Mouse (Mus musculus) hindbrain, postnatal 0 days (tissue): ENCODE data around the gene Prkag2. TPM values are rescaled to one million over a fixed set of nuclear protein-coding genes. Genes with fewer than 3 reads are reported as not detected.

Experiments
- ATAC-seq: fragments of 200-750 bp; cut with Nextera tagmentation; 2 replicates; pipeline ENCODE4 v1.8.0; 2017; ENCODE audit warnings: mild to moderate bottlenecking, moderate TSS enrichment, moderate library complexity
- DNase-seq: peaks from one replicate; pipeline ENCODE4 v3.0.0-alpha.2; 2015; ENCODE audit warnings: low spot score
- H3K27ac ChIP-seq: fragments of 300-500 bp; sonication (generic); 2 replicates; pipeline ENCODE4 v1.5.1; 2014; ENCODE audit warnings: mild to moderate bottlenecking
- H3K27me3 ChIP-seq: fragments of 300-500 bp; sonication (generic); 2 replicates; pipeline ENCODE4 v1.6.1; 2014; ENCODE audit warnings: low read length, mixed read lengths; ENCODE audit not compliant: insufficient read depth
- H3K36me3 ChIP-seq: fragments of 300-500 bp; sonication (generic); 2 replicates; pipeline ENCODE4 v1.6.1; 2014; ENCODE audit warnings: low read length, mixed read lengths; ENCODE audit not compliant: insufficient read depth
- H3K4me1 ChIP-seq: fragments of 300-500 bp; sonication (generic); 2 replicates; pipeline ENCODE4 v1.6.1; 2014; ENCODE audit warnings: antibody characterized with exemption, low read length, mixed read lengths; ENCODE audit not compliant: insufficient read depth
- H3K4me2 ChIP-seq: fragments of 300-500 bp; sonication (generic); 2 replicates; pipeline ENCODE4 v1.6.1; 2014; ENCODE audit warnings: low read depth, mild to moderate bottlenecking, low read length, moderate library complexity, mixed read lengths
- H3K4me3 ChIP-seq: fragments of 300-500 bp; sonication (generic); 2 replicates; pipeline ENCODE4 v1.5.1; 2014; ENCODE audit warnings: low read length
- H3K9ac ChIP-seq: fragments of 300-500 bp; sonication (generic); replicated peaks from 2 replicates; pipeline ENCODE4 v1.6.1; 2014; ENCODE audit warnings: mild to moderate bottlenecking, low read length, moderate library complexity, mixed read lengths
- H3K9me3 ChIP-seq: fragments of 300-500 bp; sonication (generic); 2 replicates; pipeline ENCODE4 v1.6.1; 2016; ENCODE audit warnings: low read length, mixed read lengths
- CTCF ChIP-seq: IDR thresholded peaks from 2 replicates; pipeline ENCODE4 v1.5.1; 2016; ENCODE audit warnings: antibody characterized with exemption, control low read depth, low read depth
- WGBS: fragments of 180-500 bp; shearing (Covaris S2); extraction: QIAGEN DNeasy Blood & Tissue Kit; methylation state at CpG from one replicate; pipeline ENCODE4 v1.1.7; 2014; 5-methylcytosine and 5-hydroxymethylcytosine counted together
- polyA plus RNA-seq: library from polyadenylated mRNA; unstranded; fragments of >200 nt; fragmentation: Nextera tagmentation; extraction: Ambion mirVana; gene quantifications from 2 replicates; pipeline ENCODE4 v1.2.1, GENCODE M21; 2015
- total RNA-seq: library from RNA; depleted of rRNA; stranded (reverse); fragments of >200 nt; gene quantifications from 2 replicates; pipeline ENCODE4 v1.2.3, GENCODE M21; 2014

Prkag2 gene
- total and polyA plus RNA-seq, 2 experiments from 2014 or later, result 38.3 to 86.4 TPM

- H3K4me3 ChIP-seq, result no peak overlapping the region
- peak; percentile 24; the same call in 1 of the 2 replicates for TF ChIP-seq CTCF
- H3K9ac ChIP-seq, result no peak overlapping the region
- 35% methylated on average over 5 of the region's 5 CpGs for WGBS
- no peaks in the 10 kb centered on the region for H3K27me3 ChIP-seq
- ATAC-seq, result no peak
- H3K27ac ChIP-seq, result no peak overlapping the region
- no peaks in the 10 kb centered on the region for H3K36me3 ChIP-seq
- H3K4me1 ChIP-seq, result no peaks in the 10 kb centered on the region
- H3K9me3 ChIP-seq, result no peaks in the 10 kb centered on the region
- no peak overlapping the region for H3K4me2 ChIP-seq
- no peak for DNase-seq
Observed at GRCm38 (mm10) chr5:25041307-25041706, 59.1 kb downstream of the Prkag2 start.

GRCm38 (mm10) chr5:25040903-25041302 lies 59.5 kb downstream of the Prkag2 start:
- no peak for ATAC-seq

GRCm38 (mm10) chr5:25038827-25039226 lies 61.6 kb downstream of the Prkag2 start:
- DNase-seq (no peak), ATAC-seq (no peak)
- Histone ChIP-seq H3K4me1 (no peaks in the 10 kb centered on the region), H3K4me3 (no peak overlapping the region), H3K4me2 (no peak overlapping the region), H3K36me3 (no peaks in the 10 kb centered on the region), H3K9ac (no peak overlapping the region), H3K27ac (no peak overlapping the region), H3K9me3 (no peaks in the 10 kb centered on the region), H3K27me3 (no peaks in the 10 kb centered on the region)
- 81% methylated on average over 2 of the region's 2 CpGs for WGBS
- TF ChIP-seq CTCF, result no peak

More at GRCm38 (mm10) chr5:25040903-25041302, 59.5 kb downstream of the Prkag2 start:
- Histone ChIP-seq H3K36me3 (no peaks in the 10 kb centered on the region), H3K4me3 (no peak overlapping the region), H3K4me1 (no peaks in the 10 kb centered on the region), H3K27me3 (no peaks in the 10 kb centered on the region), H3K27ac (no peak overlapping the region), H3K9ac (no peak overlapping the region), H3K4me2 (no peak overlapping the region), H3K9me3 (no peaks in the 10 kb centered on the region)
- WGBS, result 79% methylated on average over 7 of the region's 7 CpGs
- TF ChIP-seq CTCF, result no peak
- no peak for DNase-seq

GRCm38 (mm10) chr5:25035391-25035790 lies 65.1 kb downstream of the Prkag2 start:
- DNase-seq (no peak), ATAC-seq (no peak)
- no peak overlapping the region for H3K9ac ChIP-seq
- H3K36me3 ChIP-seq, result no peaks in the 10 kb centered on the region
- H3K4me1 ChIP-seq, result no peaks in the 10 kb centered on the region
- no peak overlapping the region for H3K27ac ChIP-seq
- H3K4me3 ChIP-seq, result no peak overlapping the region
- 85% methylated on average over 3 of the region's 3 CpGs for WGBS
- no peaks in the 10 kb centered on the region for H3K27me3 ChIP-seq
- H3K4me2 ChIP-seq, result no peak overlapping the region
- no peaks in the 10 kb centered on the region for H3K9me3 ChIP-seq
- TF ChIP-seq CTCF, result no peak

- H3K9ac ChIP-seq, result no peak overlapping the region
- ATAC-seq (no peak), DNase-seq (no peak)
- TF ChIP-seq CTCF, result no peak
- 71% methylated on average over 4 of the region's 4 CpGs for WGBS
- no peaks in the 10 kb centered on the region for H3K27me3 ChIP-seq
- H3K4me1 ChIP-seq, result no peaks in the 10 kb centered on the region
- no peak overlapping the region for H3K27ac ChIP-seq
- H3K9me3 ChIP-seq, result no peaks in the 10 kb centered on the region
- no peak overlapping the region for H3K4me2 ChIP-seq
- H3K4me3 ChIP-seq, result no peak overlapping the region
- H3K36me3 ChIP-seq, result no peaks in the 10 kb centered on the region
Observed at GRCm38 (mm10) chr5:25031456-25031856, 69.0 kb downstream of the Prkag2 start.

- Histone ChIP-seq H3K27ac (no peak overlapping the region), H3K4me1 (no peaks in the 10 kb centered on the region), H3K9me3 (no peaks in the 10 kb centered on the region), H3K4me2 (no peak overlapping the region), H3K9ac (no peak overlapping the region), H3K27me3 (no peaks in the 10 kb centered on the region), H3K4me3 (no peak overlapping the region), H3K36me3 (no peaks in the 10 kb centered on the region)
- no peak for ATAC-seq
- no peak for DNase-seq
- no peak for TF ChIP-seq CTCF
- WGBS, result 85% methylated on average over 11 of the region's 11 CpGs
Observed at GRCm38 (mm10) chr5:25031037-25031436, 69.4 kb downstream of the Prkag2 start.

- no peak for ATAC-seq
- no peaks in the 10 kb centered on the region for H3K27me3 ChIP-seq
- H3K4me3 ChIP-seq, result no peak overlapping the region
Observed at GRCm38 (mm10) chr5:25030276-25030681, 70.2 kb downstream of the Prkag2 start.

More at GRCm38 (mm10) chr5:25030276-25030681, 70.2 kb downstream of the Prkag2 start:
- no peaks in the 10 kb centered on the region for H3K4me1 ChIP-seq
- H3K4me2 ChIP-seq, result no peak overlapping the region
- 78% methylated on average over 3 of the region's 3 CpGs for WGBS
- H3K9me3 ChIP-seq, result no peaks in the 10 kb centered on the region
- H3K36me3 ChIP-seq, result no peaks in the 10 kb centered on the region
- DNase-seq, result no peak
- H3K27ac ChIP-seq, result no peak overlapping the region
- no peak overlapping the region for H3K9ac ChIP-seq
- TF ChIP-seq CTCF, result no peak
